Mouse (Mus musculus) limb, embryonic 12.5 days (tissue): Measurements from ENCODE around the gene Pfkfb4. TPM values are rescaled to one million over a fixed set of nuclear protein-coding genes. Genes with fewer than 3 reads are reported as not detected.

Experiments used
- ATAC-seq: fragments of 200-750 bp; cut with Nextera tagmentation; 2 replicates; pipeline ENCODE4 v1.8.0; 2017; ENCODE audit warnings: low read depth, moderate TSS enrichment; ENCODE audit not compliant: insufficient number of reproducible peaks, insufficient read depth, low FRiP score, low TSS enrichment
- H3K27ac ChIP-seq: fragments of 300-500 bp; sonication (generic); 2 replicates; pipeline ENCODE4 v1.5.1; 2016; ENCODE audit warnings: mild to moderate bottlenecking, moderate library complexity
- H3K27me3 ChIP-seq: fragments of 300-500 bp; sonication (generic); 2 replicates; pipeline ENCODE4 v1.6.1; 2016; ENCODE audit warnings: mild to moderate bottlenecking, moderate library complexity
- H3K36me3 ChIP-seq: fragments of 300-500 bp; sonication (generic); 2 replicates; pipeline ENCODE4 v1.6.1; 2016; ENCODE audit warnings: mild to moderate bottlenecking, moderate library complexity
- H3K4me1 ChIP-seq: fragments of 300-500 bp; sonication (generic); replicated peaks from 2 replicates; pipeline ENCODE4 v1.6.1; 2016
- H3K4me2 ChIP-seq: fragments of 300-500 bp; sonication (generic); 2 replicates; pipeline ENCODE4 v1.6.1; 2016; ENCODE audit warnings: mild to moderate bottlenecking, moderate library complexity
- H3K4me3 ChIP-seq: fragments of 300-500 bp; sonication (generic); replicated peaks from 2 replicates; pipeline ENCODE4 v1.5.1; 2016; ENCODE audit warnings: mild to moderate bottlenecking
- H3K9ac ChIP-seq: fragments of 300-500 bp; sonication (generic); replicated peaks from 2 replicates; pipeline ENCODE4 v1.6.1; 2016; ENCODE audit warnings: mild to moderate bottlenecking, moderate library complexity
- H3K9me3 ChIP-seq: fragments of 300-500 bp; sonication (generic); 2 replicates; pipeline ENCODE4 v1.6.1; 2016; ENCODE audit warnings: mild to moderate bottlenecking, moderate library complexity
- WGBS: fragments of 180-500 bp; shearing (Covaris S2); methylation state at CpG from one replicate; pipeline ENCODE4 v1.1.7; 2016; 5-methylcytosine and 5-hydroxymethylcytosine counted together
- polyA plus RNA-seq: library from polyadenylated mRNA; unstranded; fragments of >200 nt; fragmentation: Nextera tagmentation; extraction: Ambion mirVana; gene quantifications from 2 replicates; pipeline ENCODE4 v1.2.1, GENCODE M21; 2016

Pfkfb4 gene
- polyA plus RNA-seq = 13.4 and 16.3 TPM in 2 replicates

DNA sequence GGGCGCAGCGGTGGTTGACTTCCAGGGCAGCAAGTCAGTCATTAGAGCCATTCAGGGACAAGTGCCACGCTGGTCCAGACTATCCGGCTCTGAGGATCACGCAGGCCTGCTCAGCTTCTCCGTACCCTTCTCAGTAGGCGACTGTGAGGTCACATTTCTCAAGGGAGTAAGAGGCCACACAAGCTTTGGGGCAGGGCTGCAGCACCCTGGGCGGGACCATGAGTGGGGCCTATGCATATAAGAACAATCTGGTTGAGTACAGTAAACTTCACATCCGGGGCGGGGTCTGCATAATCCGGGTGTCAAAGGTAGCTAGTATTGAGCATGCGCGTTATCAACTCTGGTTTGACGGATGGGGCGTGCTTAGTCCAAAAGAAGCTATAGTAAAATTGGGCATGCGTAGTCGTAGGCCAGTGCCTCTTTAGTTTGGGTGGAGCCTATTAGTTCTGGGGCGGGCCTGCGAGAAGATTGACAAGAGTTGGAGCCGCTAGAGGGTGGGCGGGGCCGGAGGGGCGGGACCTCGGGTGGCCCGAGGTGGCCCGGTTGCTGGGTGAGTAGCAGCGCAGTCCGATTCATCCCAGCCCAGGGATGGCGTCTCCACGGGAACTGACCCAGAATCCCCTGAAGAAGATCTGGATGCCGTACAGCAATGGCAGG, at the start of gene Pfkfb4:
Gene Pfkfb4, plus strand, starts transcription at position 351 of the 657 bp plus-strand sequence.
- Histone ChIP-seq H3K4me1 (peaks cover 50% of the 10 kb centered on the region), H3K4me3 (peak within 1 kb of the TSS; percentile 49), H3K27ac (peak within 1 kb of the TSS; percentile 92), H3K9ac (peak within 1 kb of the TSS; percentile 57), H3K36me3 (no peaks in the 10 kb centered on the region), H3K9me3 (no peaks in the 10 kb centered on the region), H3K4me2 (peak within 1 kb of the TSS; percentile 83), H3K27me3 (no peaks in the 10 kb centered on the region)
- peak; percentile 93 for ATAC-seq
- 1% methylated on average over 31 of the region's 31 CpGs for WGBS

DNA sequence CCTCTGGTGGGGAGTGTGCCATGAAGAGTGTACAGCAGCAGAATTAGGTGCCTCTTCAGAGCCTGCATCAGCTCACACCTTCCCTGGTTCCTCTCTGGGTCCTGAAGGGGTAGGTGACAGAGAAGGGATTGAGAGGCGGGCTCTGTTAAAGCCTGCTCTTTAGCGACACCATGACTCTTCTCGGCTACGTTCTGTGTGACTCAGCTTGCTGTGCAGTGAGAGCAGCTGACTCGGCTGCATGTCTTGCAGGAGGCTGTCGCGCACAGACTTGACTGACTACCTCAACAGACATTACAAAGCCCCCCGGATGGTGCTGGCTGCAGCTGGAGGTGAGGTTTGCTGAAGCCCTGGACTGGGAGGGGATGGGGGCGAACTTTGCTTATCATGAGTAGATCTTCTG, 46.5 kb upstream of the Pfkfb4 start:
- Histone ChIP-seq H3K4me3 (no peak overlapping the region), H3K4me1 (peaks cover 25% of the 10 kb centered on the region), H3K27me3 (no peaks in the 10 kb centered on the region), H3K9me3 (no peaks in the 10 kb centered on the region), H3K4me2 (no peak overlapping the region), H3K27ac (no peak overlapping the region), H3K9ac (no peak overlapping the region), H3K36me3 (peaks cover 94% of the 10 kb centered on the region)
- WGBS = 83% methylated on average over 9 of the region's 9 CpGs
- no peak for ATAC-seq

DNA sequence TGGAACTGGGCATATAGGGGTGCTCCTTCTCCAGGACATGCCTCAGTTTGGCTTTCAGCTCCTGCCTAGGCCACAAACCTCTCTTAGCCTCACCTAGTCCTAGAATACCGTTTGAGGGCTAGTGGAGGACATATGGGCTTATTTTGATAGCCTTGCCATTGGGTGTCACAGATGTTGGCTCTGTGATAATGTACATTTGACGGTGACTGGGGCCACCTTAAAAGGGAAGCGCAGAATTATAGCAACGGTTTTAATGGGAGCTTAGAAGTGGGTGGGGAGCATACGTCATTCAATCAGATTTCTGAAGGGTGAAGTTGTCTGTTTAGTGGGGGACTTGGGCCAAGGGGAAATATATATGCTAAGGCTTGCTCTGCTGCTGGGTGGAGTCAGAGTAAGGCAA, 46.0 kb upstream of the Pfkfb4 start:
- H3K4me3 ChIP-seq = no peak overlapping the region
- H3K36me3 ChIP-seq = peaks cover 94% of the 10 kb centered on the region
- no peak overlapping the region for H3K9ac ChIP-seq
- H3K4me1 ChIP-seq = peaks cover 28% of the 10 kb centered on the region
- no peak overlapping the region for H3K27ac ChIP-seq
- no peak overlapping the region for H3K4me2 ChIP-seq
- H3K9me3 ChIP-seq = no peaks in the 10 kb centered on the region
- no peak for ATAC-seq
- no peaks in the 10 kb centered on the region for H3K27me3 ChIP-seq
- WGBS = 90% methylated on average over 5 of the region's 5 CpGs

DNA sequence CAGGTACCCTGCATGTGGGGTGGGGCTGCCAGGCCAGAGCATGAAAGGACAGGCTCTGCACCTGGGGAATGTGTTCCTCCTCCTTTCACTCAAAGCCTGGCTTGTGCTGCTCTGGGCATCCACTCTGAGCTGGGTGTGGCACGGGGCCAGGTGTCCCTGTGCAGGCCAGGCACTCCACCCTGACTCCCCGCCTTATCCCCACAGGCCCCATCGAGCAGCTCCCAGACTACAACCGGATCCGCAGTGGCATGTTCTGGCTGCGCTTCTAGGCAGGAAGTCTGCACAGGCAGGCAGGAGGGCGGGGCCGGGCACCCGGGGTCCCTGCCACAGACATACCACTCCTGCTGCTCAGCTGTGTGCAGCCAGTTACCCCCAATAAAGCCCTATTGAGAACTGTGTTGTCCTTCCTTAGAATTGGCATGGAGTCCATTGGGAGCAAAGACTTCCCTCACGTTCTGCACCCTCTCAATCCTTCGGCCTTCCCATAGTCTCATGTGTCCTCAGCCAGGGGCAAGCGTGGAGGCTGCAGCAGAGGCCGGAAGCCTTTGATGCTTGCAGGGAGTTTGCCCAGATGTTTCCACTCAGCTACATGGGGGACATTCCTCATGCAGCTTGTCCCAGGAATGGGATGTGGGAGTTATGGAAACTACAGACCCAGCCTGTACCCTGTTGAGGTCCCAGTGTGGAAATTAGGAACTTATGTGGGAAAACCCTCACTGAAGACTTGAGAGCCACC, 42.2 kb upstream of the Pfkfb4 start:
- H3K4me1 ChIP-seq = peaks cover 42% of the 10 kb centered on the region

DNA sequence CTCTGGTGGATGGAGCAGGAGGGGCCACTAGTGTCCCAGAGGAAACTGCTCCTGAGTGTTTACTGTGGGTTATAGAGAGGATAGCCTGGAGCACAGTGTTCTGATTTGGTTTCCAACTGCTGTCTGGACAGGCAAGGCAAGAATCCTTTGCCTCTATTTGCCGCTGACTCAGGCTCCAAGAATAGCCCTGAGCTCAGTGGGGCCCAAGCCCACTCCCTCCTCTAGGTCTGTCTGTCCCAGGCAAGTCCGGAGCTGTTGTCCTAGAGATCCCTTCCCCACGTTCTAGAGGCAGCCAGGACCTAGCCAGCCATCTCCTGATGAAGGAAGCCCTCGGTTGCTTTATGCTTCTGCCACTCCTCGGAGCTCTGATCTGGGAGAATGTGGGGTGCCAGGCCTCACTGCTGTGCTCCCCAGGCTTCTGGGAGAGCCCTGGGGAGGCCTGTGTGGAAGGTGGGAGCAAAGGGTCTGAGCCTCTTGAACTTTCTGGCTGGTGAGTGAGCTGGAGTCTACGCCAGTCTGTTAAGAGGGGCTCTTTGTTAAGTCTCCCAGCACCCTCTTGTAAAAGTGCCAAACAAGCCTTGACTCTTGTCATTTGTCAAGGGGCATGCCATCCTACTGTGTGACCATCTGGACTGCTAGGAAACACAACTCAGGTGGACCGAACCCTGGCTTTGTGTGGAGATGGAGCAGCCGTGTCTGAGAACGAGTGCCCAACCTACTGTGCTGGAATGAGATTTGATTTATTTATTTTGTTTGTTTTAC, 41.4 kb upstream of the Pfkfb4 start:
- Histone ChIP-seq H3K9ac (0 out of 2 replicates have a peak overlapping the region, but pooled peaks have one; percentile 8), H3K36me3 (peaks cover 60% of the 10 kb centered on the region), H3K4me3 (no peak overlapping the region), H3K27ac (peak overlapping the region; percentile 93), H3K4me2 (0 out of 2 replicates have a peak overlapping the region, but pooled peaks have one; percentile 23), H3K9me3 (no peaks in the 10 kb centered on the region), H3K4me1 (peaks cover 44% of the 10 kb centered on the region), H3K27me3 (peaks cover 29% of the 10 kb centered on the region)
- WGBS = 73% methylated on average over 9 of the region's 9 CpGs
- peak; percentile 12; the same call in 1 of the 2 replicates for ATAC-seq

More for the DNA sequence above, 42.2 kb upstream of the Pfkfb4 start:
- Histone ChIP-seq H3K9me3 (no peaks in the 10 kb centered on the region), H3K4me2 (peak overlapping the region; percentile 29), H3K36me3 (peaks cover 68% of the 10 kb centered on the region), H3K27ac (peak overlapping the region; percentile 93), H3K27me3 (peaks cover 22% of the 10 kb centered on the region), H3K4me3 (no peak overlapping the region), H3K9ac (0 out of 2 replicates have a peak overlapping the region, but pooled peaks have one; percentile 37)
- ATAC-seq = peak; percentile 69; the same call in 1 of the 2 replicates
- 31% methylated on average over 13 of the region's 13 CpGs for WGBS

DNA sequence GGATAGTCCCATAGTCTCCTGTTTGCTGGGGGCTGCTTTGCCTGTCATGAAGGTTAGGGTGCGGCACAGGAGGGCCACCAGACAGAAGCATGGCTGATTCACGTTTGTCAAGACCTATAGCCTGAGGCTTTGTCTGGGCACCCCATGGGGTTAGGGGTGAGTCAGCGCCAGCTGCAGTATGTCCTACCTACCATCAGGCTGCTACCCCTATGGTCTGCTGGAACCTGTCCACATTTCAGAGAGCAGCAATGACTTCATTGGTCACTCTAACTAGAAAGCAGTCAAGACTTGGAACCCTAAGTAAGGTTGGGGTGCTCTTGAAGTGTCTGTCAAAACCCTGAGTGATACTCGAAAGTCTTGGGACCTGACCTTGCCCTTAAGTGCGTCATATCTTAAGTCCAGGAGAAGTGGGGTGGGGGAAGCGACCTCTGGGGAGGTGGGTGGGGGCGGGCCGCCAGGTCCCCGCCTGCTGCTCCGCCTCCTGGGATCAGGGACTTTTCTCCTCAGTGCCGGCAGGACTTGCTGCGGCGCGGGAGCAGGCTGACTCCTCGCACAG, 38.4 kb upstream of the Pfkfb4 start, which contains the start of gene Col7a1:
Gene Col7a1, plus strand, starts transcription at position 506 of the 556 bp plus-strand sequence.
- WGBS = 10% methylated on average over 15 of the region's 15 CpGs
- peaks cover 29% of the 10 kb centered on the region for H3K27me3 ChIP-seq
- H3K4me3 ChIP-seq = peak within 1 kb of the TSS; percentile 31
- ATAC-seq = no peak
- H3K27ac ChIP-seq = no peak within 1 kb of the TSS
- H3K9ac ChIP-seq = peak within 1 kb of the TSS; percentile 31; the same call in 1 of the 2 replicates
- peaks cover 30% of the 10 kb centered on the region for H3K36me3 ChIP-seq
- peaks cover 38% of the 10 kb centered on the region for H3K4me1 ChIP-seq
- no peaks in the 10 kb centered on the region for H3K9me3 ChIP-seq
- peak within 1 kb of the TSS; percentile 48 for H3K4me2 ChIP-seq

DNA sequence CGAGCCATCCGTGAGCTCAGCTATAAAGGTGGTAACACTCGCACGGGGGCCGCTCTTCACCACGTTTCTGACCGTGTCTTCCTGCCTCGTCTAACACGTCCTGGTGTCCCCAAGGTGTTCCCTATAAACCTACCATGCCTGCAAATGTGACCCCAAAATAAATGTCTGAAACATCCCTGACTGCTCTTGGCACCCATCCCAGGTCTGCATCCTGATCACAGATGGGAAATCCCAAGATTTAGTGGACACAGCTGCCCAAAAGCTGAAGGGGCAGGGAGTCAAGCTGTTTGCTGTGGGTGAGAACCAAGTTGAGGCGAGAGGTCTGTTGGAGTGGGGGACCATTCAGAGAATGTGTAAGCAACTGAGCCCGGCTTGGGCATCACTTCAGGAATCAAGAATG, 36.3 kb upstream of the Pfkfb4 start:
- Histone ChIP-seq H3K9me3 (no peaks in the 10 kb centered on the region), H3K4me2 (no peak overlapping the region), H3K27me3 (peaks cover 29% of the 10 kb centered on the region), H3K4me1 (peaks cover 18% of the 10 kb centered on the region), H3K4me3 (no peak overlapping the region), H3K36me3 (peaks cover 9% of the 10 kb centered on the region), H3K27ac (no peak overlapping the region), H3K9ac (no peak overlapping the region)
- no peak for ATAC-seq
- WGBS = 89% methylated on average over 11 of the region's 11 CpGs

DNA sequence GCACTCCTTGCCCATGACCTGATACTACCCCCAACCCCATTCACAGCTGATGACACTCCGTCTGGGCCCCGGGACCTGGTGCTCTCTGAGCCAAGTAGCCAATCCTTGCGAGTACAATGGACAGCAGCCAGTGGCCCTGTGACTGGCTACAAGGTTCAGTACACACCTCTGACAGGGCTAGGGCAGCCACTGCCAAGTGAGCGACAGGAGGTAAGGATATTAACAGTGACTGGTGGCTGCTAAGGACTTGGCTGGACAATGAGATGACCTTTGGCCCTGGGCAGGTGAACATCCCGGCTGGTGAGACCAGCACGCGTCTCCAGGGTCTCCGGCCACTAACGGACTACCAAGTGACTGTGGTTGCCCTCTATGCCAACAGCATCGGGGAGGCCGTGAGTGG, 35.7 kb upstream of the Pfkfb4 start:
- H3K27me3 ChIP-seq = peaks cover 29% of the 10 kb centered on the region
- H3K4me1 ChIP-seq = peaks cover 16% of the 10 kb centered on the region
- no peaks in the 10 kb centered on the region for H3K9me3 ChIP-seq
- H3K9ac ChIP-seq = no peak overlapping the region
- peaks cover 3% of the 10 kb centered on the region; the same call in 1 of the 2 replicates for H3K36me3 ChIP-seq
- WGBS = 88% methylated on average over 11 of the region's 11 CpGs
- H3K4me3 ChIP-seq = no peak overlapping the region
- no peak overlapping the region for H3K27ac ChIP-seq
- H3K4me2 ChIP-seq = no peak overlapping the region
- no peak for ATAC-seq

DNA sequence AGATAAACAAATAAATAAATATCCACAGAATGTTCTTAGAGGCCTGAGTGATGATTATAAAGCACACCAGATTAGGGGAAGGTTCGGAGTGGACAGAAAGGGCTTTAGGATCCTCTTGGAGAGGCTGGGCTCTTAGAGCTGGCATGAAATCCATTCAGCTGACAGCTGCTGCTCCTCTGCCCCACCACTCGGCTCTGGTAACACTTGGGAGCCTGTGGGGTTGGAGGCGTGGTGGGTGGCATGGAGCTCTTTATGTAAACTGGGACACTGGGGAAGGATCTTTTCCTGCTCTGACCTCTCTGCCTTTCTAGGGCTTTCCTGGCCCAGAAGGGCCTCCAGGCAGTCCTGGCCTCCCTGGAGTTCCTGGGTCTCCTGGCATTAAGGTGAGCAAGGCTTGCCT, 28.0 kb upstream of the Pfkfb4 start:
- Histone ChIP-seq H3K27me3 (no peaks in the 10 kb centered on the region), H3K4me1 (no peaks in the 10 kb centered on the region), H3K27ac (no peak overlapping the region), H3K9me3 (no peaks in the 10 kb centered on the region), H3K4me2 (no peak overlapping the region), H3K9ac (no peak overlapping the region), H3K4me3 (no peak overlapping the region), H3K36me3 (no peaks in the 10 kb centered on the region)
- no peak for ATAC-seq
- WGBS = 83% methylated on average over 3 of the region's 3 CpGs

DNA sequence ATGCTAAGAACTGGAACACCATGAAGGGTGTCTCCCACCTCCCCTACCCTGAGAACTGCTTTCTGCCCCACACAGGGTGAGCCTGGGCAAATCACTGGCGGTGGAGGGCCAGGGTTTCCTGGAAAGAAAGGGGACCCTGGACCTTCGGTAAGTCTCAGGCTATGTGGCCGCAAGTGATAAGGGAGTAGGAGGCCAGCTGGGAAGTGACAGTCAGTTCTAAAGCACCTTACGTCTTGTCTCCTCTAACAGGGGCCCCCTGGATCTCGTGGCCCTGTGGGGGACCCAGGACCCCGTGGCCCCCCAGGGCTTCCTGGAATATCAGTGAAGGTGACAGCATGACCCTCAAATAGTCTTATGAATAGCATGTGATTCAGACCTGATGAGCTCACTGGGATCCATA, 27.2 kb upstream of the Pfkfb4 start:
- Histone ChIP-seq H3K36me3 (no peaks in the 10 kb centered on the region), H3K27ac (no peak overlapping the region), H3K4me2 (no peak overlapping the region), H3K4me3 (no peak overlapping the region), H3K4me1 (no peaks in the 10 kb centered on the region), H3K9ac (no peak overlapping the region), H3K27me3 (no peaks in the 10 kb centered on the region), H3K9me3 (no peaks in the 10 kb centered on the region)
- WGBS = 88% methylated on average over 6 of the region's 6 CpGs
- ATAC-seq = no peak
